Comparison of ENCODE assay signal across 8 mouse cellular contexts in genomic region chr9:108262494-108263049, GRCm38 (mm10). TPM values are rescaled to one million over a fixed set of nuclear protein-coding genes. Genes with fewer than 3 reads are reported as not detected.
DNase-seq lines count a peak whose midpoint lies in the region; ATAC-seq lines count a peak whose summit lies in the region.

No protein-coding gene starts in this region.

- ATAC-seq in embryonic facial prominence, embryonic 11.5 days (replicated peaks; ENCODE audit: insufficient number of reproducible peaks, low FRiP score, low TSS enrichment, low read depth), result no peak

- no peaks in the 10 kb centered on the region for H3K36me3 ChIP-seq in embryonic facial prominence, embryonic 11.5 days (replicated peaks; ENCODE audit: control insufficient read depth, insufficient read depth, low read depth, low read length)
- peaks cover 13% of the 10 kb centered on the region for H3K36me3 ChIP-seq in hindbrain, embryonic 10.5 days

- peak overlapping the region; percentile 85 for H3K4me3 ChIP-seq in embryonic facial prominence, embryonic 11.5 days (ENCODE audit: low read depth, low read length)
- peak overlapping the region; percentile 90 for H3K4me3 ChIP-seq in hindbrain, embryonic 10.5 days

- peak overlapping the region; percentile 68 for H3K4me2 ChIP-seq in embryonic facial prominence, embryonic 11.5 days (ENCODE audit: low read depth, low read length)

- no peak overlapping the region for H3K27ac ChIP-seq in embryonic facial prominence, embryonic 11.5 days (replicated peaks; ENCODE audit: low read depth, low read length)
- peak overlapping the region; percentile 96 for H3K27ac ChIP-seq in hindbrain, embryonic 10.5 days

- DNase-seq in gastrocnemius, adult 8-10 months (ENCODE audit: low spot score in 2 of 2), result peak; percentile 35 to 43
- no peak for DNase-seq in gastrocnemius, postnatal 36 days
- DNase-seq in embryonic facial prominence, embryonic 11.5 days (ENCODE audit: low spot score), result no peak
- no peak for DNase-seq in hindbrain, embryonic 10.5 days (ENCODE audit: low spot score)
- peak; percentile 24 for DNase-seq in lung, postnatal 10 days
- DNase-seq in testis, postnatal 14 days (ENCODE audit: low spot score), result no peak
- no peak for DNase-seq in ovary, postnatal 14 days (ENCODE audit: low spot score)
- DNase-seq in adrenal gland, postnatal 25 days, result no peak

- H3K4me1 ChIP-seq in embryonic facial prominence, embryonic 11.5 days (ENCODE audit: control insufficient read depth, insufficient read depth, low read length), result peaks cover 7% of the 10 kb centered on the region; the same call in 1 of the 2 replicates
- peaks cover 38% of the 10 kb centered on the region for H3K4me1 ChIP-seq in hindbrain, embryonic 10.5 days (replicated peaks)

- H3K9ac ChIP-seq in embryonic facial prominence, embryonic 11.5 days (replicated peaks; ENCODE audit: low read length), result peak overlapping the region; percentile 80

- no peaks in the 10 kb centered on the region for H3K9me3 ChIP-seq in embryonic facial prominence, embryonic 11.5 days (replicated peaks; ENCODE audit: control insufficient read depth, low read length)
- no peaks in the 10 kb centered on the region for H3K9me3 ChIP-seq in hindbrain, embryonic 10.5 days

- no peaks in the 10 kb centered on the region for H3K27me3 ChIP-seq in embryonic facial prominence, embryonic 11.5 days (ENCODE audit: control insufficient read depth, insufficient read depth, low read length)
- no peaks in the 10 kb centered on the region for H3K27me3 ChIP-seq in hindbrain, embryonic 10.5 days (ENCODE audit: insufficient read depth, poor library complexity, severe bottlenecking)

- WGBS in embryonic facial prominence, embryonic 11.5 days, result 46% methylated on average over 11 of the region's 11 CpGs
- WGBS in hindbrain, embryonic 10.5 days, result 50% methylated on average over 11 of the region's 11 CpGs

- intact Hi-C loops in gastrocnemius, postnatal 36 days (cut with DNase I), result loop anchor here (5.0 kb wide), 1 partner anchor 45 kb away; no protein-coding TSS in a partner anchor

RNA-seq across cellular contexts. Expression of gene Dag1, which starts 1.2 kb away (rescaled TPM):
- total RNA-seq in gastrocnemius, adult 8-10 months (2022), result 100 to 1,000 TPM; 159 to 203 (median 172) TPM
- total RNA-seq in gastrocnemius, postnatal 36 days (2021), result 100 to 1,000 TPM; 170 to 174 TPM
- polyA plus RNA-seq in embryonic facial prominence, embryonic 11.5 days (2014; fragmentation: Nextera tagmentation; extraction: Ambion mirVana), result 44.5 and 49.8 TPM in 2 replicates
- 81.2 and 81.6 TPM in 2 replicates for polyA plus RNA-seq in hindbrain, embryonic 10.5 days (2016; fragmentation: Nextera tagmentation; extraction: Ambion mirVana)
- 127 and 146 TPM in 2 replicates for total RNA-seq in adrenal gland, postnatal 25 days (2021)

RNA-seq across cellular contexts. Expression of gene Nicn1, which starts 27.7 kb away (rescaled TPM):
- total RNA-seq in gastrocnemius, adult 8-10 months (2022), result 10 to 100 TPM in 3 of 4 experiments, 1 to 10 TPM in 1; 8.0 to 13.5 (median 12.4) TPM
- total RNA-seq in gastrocnemius, postnatal 36 days (2021), result 10 to 100 TPM in 1 of 2 experiments, 1 to 10 TPM in 1; 9.4 to 11.4 TPM
- polyA plus RNA-seq in embryonic facial prominence, embryonic 11.5 days (2014; fragmentation: Nextera tagmentation; extraction: Ambion mirVana), result 48.4 TPM in 2 replicates
- polyA plus RNA-seq in hindbrain, embryonic 10.5 days (2016; fragmentation: Nextera tagmentation; extraction: Ambion mirVana), result 39.5 and 54.3 TPM in 2 replicates
- total RNA-seq in adrenal gland, postnatal 25 days (2021), result 17.8 and 22.3 TPM in 2 replicates

RNA-seq across cellular contexts. Expression of gene Amt, which starts 34.1 kb away (rescaled TPM):
- total RNA-seq in gastrocnemius, adult 8-10 months (2022), result 1 to 10 TPM in 1 of 4 experiments, under 1 TPM in 3; 0.32 to 1.3 (median 0.54) TPM
- 1 to 10 TPM in 1 of 2 experiments, under 1 TPM in 1; 0.94 to 1.3 TPM for total RNA-seq in gastrocnemius, postnatal 36 days (2021)
- 14.6 and 16.4 TPM in 2 replicates for polyA plus RNA-seq in embryonic facial prominence, embryonic 11.5 days (2014; fragmentation: Nextera tagmentation; extraction: Ambion mirVana)
- polyA plus RNA-seq in hindbrain, embryonic 10.5 days (2016; fragmentation: Nextera tagmentation; extraction: Ambion mirVana), result 31.4 and 34.7 TPM in 2 replicates
- total RNA-seq in adrenal gland, postnatal 25 days (2021), result 5.2 and 7.0 TPM in 2 replicates

RNA-seq across cellular contexts. Expression of gene Rhoa, which starts 43.4 kb away (rescaled TPM):
- total RNA-seq in gastrocnemius, adult 8-10 months (2022), result 100 to 1,000 TPM in 2 of 4 experiments, 10 to 100 TPM in 2; 87.6 to 104 (median 99.6) TPM
- 10 to 100 TPM; 97.0 to 97.5 TPM for total RNA-seq in gastrocnemius, postnatal 36 days (2021)
- 282 and 303 TPM in 2 replicates for polyA plus RNA-seq in embryonic facial prominence, embryonic 11.5 days (2014; fragmentation: Nextera tagmentation; extraction: Ambion mirVana)
- polyA plus RNA-seq in hindbrain, embryonic 10.5 days (2016; fragmentation: Nextera tagmentation; extraction: Ambion mirVana), result 271 and 385 TPM in 2 replicates
- total RNA-seq in adrenal gland, postnatal 25 days (2021), result 358 and 378 TPM in 2 replicates

RNA-seq across cellular contexts. Expression of gene Tcta, which starts 43.4 kb away (rescaled TPM):
- total RNA-seq in gastrocnemius, adult 8-10 months (2022), result 10 to 100 TPM; 30.8 to 37.3 (median 34.3) TPM
- 10 to 100 TPM; 24.9 to 25.1 TPM for total RNA-seq in gastrocnemius, postnatal 36 days (2021)
- 20.6 and 25.4 TPM in 2 replicates for polyA plus RNA-seq in embryonic facial prominence, embryonic 11.5 days (2014; fragmentation: Nextera tagmentation; extraction: Ambion mirVana)
- 20.7 and 32.7 TPM in 2 replicates for polyA plus RNA-seq in hindbrain, embryonic 10.5 days (2016; fragmentation: Nextera tagmentation; extraction: Ambion mirVana)
- total RNA-seq in adrenal gland, postnatal 25 days (2021), result 38.9 and 49.8 TPM in 2 replicates

Comparison
In these comparisons a context has a peak if more than half of its experiments do, and no peak if none do; other contexts are left out.
1. DNase-seq: peak in gastrocnemius, adult 8-10 months (2 of 2) and lung, postnatal 10 days (single experiment); none in gastrocnemius, postnatal 36 days (0 of 2), embryonic facial prominence, embryonic 11.5 days (single experiment), hindbrain, embryonic 10.5 days (single experiment), testis, postnatal 14 days (single experiment), ovary, postnatal 14 days (single experiment) and adrenal gland, postnatal 25 days (single experiment).